Mouse (Mus musculus) CH12.LX (cell line): ENCODE data around the gene Endod1. TPM values are rescaled to one million over a fixed set of nuclear protein-coding genes. Genes with fewer than 3 reads are reported as not detected.
A peak's percentile ranks its signal among the peaks of the same experiment; 100 is the strongest.

Source experiments
- DNase-seq: peaks from one replicate; pipeline ENCODE4 v3.0.0-alpha.2; 2013; ENCODE audit errors: extremely low read depth
- H3K27ac ChIP-seq: 2 replicates; pipeline ENCODE4 v1.5.1; 2012; ENCODE audit warnings: low read depth, mild to moderate bottlenecking, control low read depth, moderate library complexity; ENCODE audit not compliant: insufficient read depth
- H3K27me3 ChIP-seq: replicated peaks from 2 replicates; pipeline ENCODE3; 2012; ENCODE audit warnings: inconsistent platforms
- H3K36me3 ChIP-seq, 2 experiments: replicated peaks in 1 of 2; 2 replicates each; pipeline versions ENCODE3 to v1.6.1; 2012; ENCODE audit warnings: inconsistent platforms in 1 of 2, low read length in 1 of 2, mild to moderate bottlenecking in 1 of 2, mixed read lengths in 1 of 2, moderate library complexity in 1 of 2; ENCODE audit not compliant: control insufficient read depth in 1 of 2, insufficient read depth in 1 of 2
- H3K4me1 ChIP-seq, 2 experiments: 2 replicates each; pipeline ENCODE4 v1.6.1; 2012; ENCODE audit warnings: inconsistent platforms in 1 of 2, moderate library complexity in 1 of 2; ENCODE audit not compliant: insufficient read depth in 2 of 2, control insufficient read depth in 1 of 2
- H3K4me2 ChIP-seq: 2 replicates; pipeline ENCODE4 v1.6.1; 2012; ENCODE audit warnings: low read depth, mild to moderate bottlenecking, control low read depth; ENCODE audit not compliant: poor library complexity, insufficient read depth, severe bottlenecking
- H3K4me3 ChIP-seq, 3 experiments: fragments of 150-350 bp in 1 of 3; sonication (generic) in 1 of 3; replicated peaks in 1 of 3; 2 replicates each; pipeline versions ENCODE3 to v1.5.1; 2011 to 2012; ENCODE audit warnings: low read depth in 2 of 3, low read length in 2 of 3, mild to moderate bottlenecking in 2 of 3, moderate library complexity in 2 of 3, control low read depth in 1 of 3, improper control_type of control experiment in 1 of 3, inconsistent platforms in 1 of 3, mixed read lengths in 1 of 3; ENCODE audit not compliant: poor library complexity in 1 of 3
- H3K79me2 ChIP-seq: replicated peaks from 2 replicates; pipeline ENCODE4 v1.6.1; 2012; ENCODE audit warnings: mild to moderate bottlenecking, moderate library complexity; ENCODE audit not compliant: control insufficient read depth, poor library complexity, insufficient read depth, severe bottlenecking; ENCODE audit errors: extremely low read depth
- H3K9ac ChIP-seq: 2 replicates; pipeline ENCODE4 v1.6.1; 2012; ENCODE audit warnings: low read depth, mild to moderate bottlenecking, control low read depth, moderate library complexity; ENCODE audit not compliant: insufficient read depth
- H3K9me3 ChIP-seq: replicated peaks from 2 replicates; pipeline ENCODE3; 2012; ENCODE audit warnings: low read length, inconsistent platforms, mixed read lengths
- CHD1 ChIP-seq: IDR thresholded peaks from 2 replicates; pipeline ENCODE4 v1.6.1; 2012; ENCODE audit warnings: low read depth, low read length, improper control_type of control experiment, inconsistent platforms
- CTCF ChIP-seq, 2 experiments: IDR thresholded peaks in 1 of 2; conservative IDR thresholded peaks in 1 of 2; 2 replicates each; pipeline ENCODE4 v1.5.1; 2011 to 2012; ENCODE audit warnings: low read depth in 2 of 2, low read length in 2 of 2, improper control_type of control experiment in 1 of 2, inconsistent platforms in 1 of 2, mild to moderate bottlenecking in 1 of 2, moderate library complexity in 1 of 2
- E2F4 ChIP-seq: IDR thresholded peaks from 2 replicates; pipeline ENCODE4 v1.6.1; 2011; ENCODE audit warnings: low read depth, low read length, improper control_type of control experiment; ENCODE audit not compliant: insufficient replicate concordance
- EP300 ChIP-seq: IDR thresholded peaks from 2 replicates; pipeline ENCODE4 v1.6.1; 2011; ENCODE audit warnings: low read length, improper control_type of control experiment
- HCFC1 ChIP-seq: IDR thresholded peaks from 2 replicates; pipeline ENCODE4 v1.6.1; 2012; ENCODE audit warnings: low read depth, mild to moderate bottlenecking, inconsistent platforms, low read length, improper control_type of control experiment
- KAT2A ChIP-seq: IDR thresholded peaks from 2 replicates; pipeline ENCODE4 v1.6.1; 2012; ENCODE audit warnings: low read length, improper control_type of control experiment, inconsistent platforms; ENCODE audit not compliant: insufficient replicate concordance
- MAFK ChIP-seq: IDR thresholded peaks from 2 replicates; pipeline ENCODE4 v1.6.1; 2011; ENCODE audit warnings: low read length, improper control_type of control experiment; ENCODE audit not compliant: insufficient replicate concordance
- MXI1 ChIP-seq: IDR thresholded peaks from 2 replicates; pipeline ENCODE4 v1.6.1; 2011; ENCODE audit warnings: mild to moderate bottlenecking, low read depth, low read length, improper control_type of control experiment
- RAD21 ChIP-seq: IDR thresholded peaks from 2 replicates; pipeline ENCODE4 v1.6.1; 2011; ENCODE audit warnings: low read depth, mild to moderate bottlenecking, low read length, improper control_type of control experiment, moderate library complexity
- RCOR1 ChIP-seq: conservative IDR thresholded peaks from 2 replicates; pipeline ENCODE4 v1.6.1; 2012; ENCODE audit warnings: low read depth, mild to moderate bottlenecking, inconsistent platforms, low read length, improper control_type of control experiment
- SMC3 ChIP-seq: IDR thresholded peaks from 2 replicates; pipeline ENCODE4 v1.6.1; 2011; ENCODE audit warnings: low read depth, low read length, improper control_type of control experiment
- TBP ChIP-seq: conservative IDR thresholded peaks from 2 replicates; pipeline ENCODE4 v1.6.1; 2011; ENCODE audit warnings: low read depth, low read length, improper control_type of control experiment
- UBTF ChIP-seq: IDR thresholded peaks from 2 replicates; pipeline ENCODE4 v1.6.1; 2012; ENCODE audit warnings: low read depth, mild to moderate bottlenecking, inconsistent platforms, low read length, improper control_type of control experiment, moderate library complexity
- USF1 ChIP-seq: IDR thresholded peaks from 2 replicates; pipeline ENCODE4 v1.6.1; 2014; ENCODE audit warnings: low read depth, mild to moderate bottlenecking, inconsistent platforms, low read length, improper control_type of control experiment
- ZC3H11A ChIP-seq: IDR thresholded peaks from 2 replicates; pipeline ENCODE4 v1.6.1; 2012; ENCODE audit warnings: low read depth, mild to moderate bottlenecking, inconsistent platforms, low read length, improper control_type of control experiment
- ZMIZ1 ChIP-seq: IDR thresholded peaks from 2 replicates; pipeline ENCODE4 v1.6.1; 2012; ENCODE audit warnings: low read depth, mild to moderate bottlenecking, inconsistent platforms, low read length, improper control_type of control experiment
- dilution Hi-C: fragments of 300-500 bp; cut with MboI; formaldehyde crosslinking; loops from 2 replicates; pipeline ENCODE4 v1.14.3; 2020; ENCODE audit warnings: low sequenced_read_pairs; ENCODE audit not compliant: extremely low pct_unique_long_range_greater_than_20kb, extremely low pct_ligation_motif_present
- in situ Hi-C: fragments of 300-500 bp; cut with MboI; formaldehyde crosslinking; loops from 3 replicates; pipeline ENCODE4 v1.14.3; 2019; ENCODE audit warnings: low sequenced_read_pairs, low pct_ligation_motif_present, low pct_unique_long_range_greater_than_20kb, mixed read lengths
- polyA plus RNA-seq: library from polyadenylated mRNA; unstranded; fragments of >175 nt; gene quantifications from 2 replicates; pipeline ENCODE4 v1.2.1, GENCODE M21; 2012; ENCODE audit warnings: low read depth; ENCODE audit not compliant: insufficient read length
- total RNA-seq, 2 experiments: library from RNA; depleted of rRNA; stranded (reverse); fragments of 300-350 nt in 1 of 2; fragments of >200 nt in 1 of 2; gene quantifications; 2 replicates each; pipeline ENCODE4 v1.2.3; 2012 to 2014

The Endod1 gene
- total and polyA plus RNA-seq, 3 experiments, result 1.6 to 4.6 (median 3.0) TPM

DNA sequence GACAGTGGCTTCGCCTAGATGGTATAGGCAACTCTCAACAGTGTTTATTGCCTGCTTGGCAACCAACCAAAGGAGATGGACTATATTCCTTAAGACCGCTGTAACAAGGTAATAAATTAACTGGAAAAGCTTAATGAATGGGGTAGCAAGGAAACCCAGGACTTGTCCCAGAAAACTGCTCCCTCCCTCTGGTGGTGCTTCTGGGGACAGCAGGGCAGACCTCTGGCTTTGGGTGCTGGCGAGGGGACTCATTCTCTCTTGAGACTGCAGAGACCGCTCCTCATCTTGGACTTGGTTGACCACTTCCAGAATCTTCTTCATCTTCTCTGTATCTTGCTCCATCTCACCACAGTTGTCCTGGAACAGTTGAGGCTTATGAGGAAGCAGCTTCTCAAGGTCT is 24.3 kb downstream of the Endod1 start:
- Histone ChIP-seq H3K4me3 (no peak overlapping the region), H3K36me3 (peaks cover 0 to 6% of the 10 kb centered on the region in 2 experiments), H3K27me3 (no peaks in the 10 kb centered on the region), H3K4me1 (peaks cover 0 to 4% of the 10 kb centered on the region in 2 experiments; a peak in 1 of 4 replicates), H3K27ac (no peak overlapping the region), H3K4me2 (no peak overlapping the region), H3K79me2 (no peaks in the 10 kb centered on the region), H3K9ac (no peak overlapping the region), H3K9me3 (no peaks in the 10 kb centered on the region)
- in situ Hi-C loops (no loop called here), dilution Hi-C loops (no loop called here)
- no peak for DNase-seq
- TF ChIP-seq KAT2A (no peak), RAD21 (peak; percentile 15), CHD1 (no peak), SMC3 (peak; percentile 46), CTCF (conservative IDR thresholded peaks at IDR 0.05 in 1 of 2, IDR thresholded peaks at IDR 0.05 in 1 of 2; ENCODE audit: low read depth in 2 of 2, low read length in 2 of 2) (peak in 1 of 2 experiments; percentile 51; a peak in 3 of 4 replicates), USF1 (no peak)

DNA sequence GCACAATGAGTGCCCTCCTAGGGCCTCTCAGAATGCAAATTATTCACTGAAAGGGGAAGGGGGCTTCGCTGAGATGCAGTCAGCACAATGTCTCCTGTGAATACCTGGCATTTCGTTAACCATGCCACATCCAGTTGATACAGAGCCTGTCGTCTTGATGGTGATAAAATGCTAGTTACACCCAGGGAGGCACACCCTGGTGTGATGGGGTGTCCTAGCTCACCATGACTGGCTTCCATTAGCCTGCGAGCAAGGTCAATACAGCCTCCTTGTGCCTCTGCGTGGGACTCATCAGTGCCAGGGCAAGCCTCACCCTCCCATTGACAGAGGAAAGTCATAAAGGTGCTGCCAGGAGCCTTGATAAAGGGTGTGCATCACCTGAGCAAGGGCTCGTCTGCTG is 26.5 kb downstream of the Endod1 start:
- no peak for DNase-seq
- TF ChIP-seq EP300 (no peak), RCOR1 (no peak), E2F4 (no peak), ZMIZ1 (no peak), MAFK (no peak), MXI1 (no peak), HCFC1 (no peak), TBP (no peak), ZC3H11A (no peak), UBTF (no peak), USF1 (no peak)
- TF ChIP-seq, all 38 proteins: peak for 0
- no peak overlapping the region for H3K4me3 ChIP-seq
- no peak overlapping the region for H3K9ac ChIP-seq
- no peaks in the 10 kb centered on the region for H3K9me3 ChIP-seq
- H3K4me1 ChIP-seq, result no peaks in the 10 kb centered on the region
- dilution Hi-C loops (no loop called here), in situ Hi-C loops (loop anchor here (5.0 kb wide), 1 partner anchor 32 kb away; no protein-coding TSS in a partner anchor)
- H3K79me2 ChIP-seq, result no peaks in the 10 kb centered on the region
- no peaks in the 10 kb centered on the region for H3K27me3 ChIP-seq
- H3K4me2 ChIP-seq, result no peak overlapping the region
- no peak overlapping the region for H3K27ac ChIP-seq
- peaks cover 0 to 6% of the 10 kb centered on the region in 2 experiments for H3K36me3 ChIP-seq
